Mouse (Mus musculus) embryo, embryonic 11 days (tissue): Measurements from ENCODE around the gene Mab21l3.

Experiments
- DNase-seq: peaks from one replicate; pipeline ENCODE4 v3.0.0-alpha.2; 2015

Mab21l3 gene

GRCm38 (mm10) chr3:101800596-101801018 is 48.2 kb downstream of the Mab21l3 start:
- no peak for DNase-seq

GRCm38 (mm10) chr3:101799852-101800595 is 48.7 kb downstream of the Mab21l3 start:
- DNase-seq: no peak

- DNase-seq: no peak
Observed at GRCm38 (mm10) chr3:101797830-101798709, 50.7 kb downstream of the Mab21l3 start.

GRCm38 (mm10) chr3:101796212-101796611 is 52.5 kb downstream of the Mab21l3 start:
- no peak for DNase-seq

GRCm38 (mm10) chr3:101795387-101796039 is 53.2 kb downstream of the Mab21l3 start:
- no peak for DNase-seq

- DNase-seq: no peak
Observed at GRCm38 (mm10) chr3:101794666-101795065, 54.1 kb downstream of the Mab21l3 start.

GRCm38 (mm10) chr3:101794026-101794425 is 54.7 kb downstream of the Mab21l3 start:
- no peak for DNase-seq

- DNase-seq: no peak
Observed at GRCm38 (mm10) chr3:101792191-101792590, 56.6 kb downstream of the Mab21l3 start.

GRCm38 (mm10) chr3:101784768-101785424 is 63.9 kb downstream of the Mab21l3 start:
- DNase-seq: no peak

- no peak for DNase-seq
Observed at GRCm38 (mm10) chr3:101783793-101784192, 65.0 kb downstream of the Mab21l3 start.

- no peak for DNase-seq
Observed at GRCm38 (mm10) chr3:101780874-101781483, 67.8 kb downstream of the Mab21l3 start.

- DNase-seq: peak; percentile 57
Observed at GRCm38 (mm10) chr3:101778896-101779665, 69.7 kb downstream of the Mab21l3 start.

GRCm38 (mm10) chr3:101775732-101776131 is 73.0 kb downstream of the Mab21l3 start:
- DNase-seq: no peak

GRCm38 (mm10) chr3:101770540-101770939 is 78.2 kb downstream of the Mab21l3 start:
- DNase-seq: no peak

GRCm38 (mm10) chr3:101763566-101763965 is 85.2 kb downstream of the Mab21l3 start:
- no peak for DNase-seq
